Mouse (Mus musculus): Measurements from ENCODE around the gene Actr1a. TPM values are rescaled to one million over a fixed set of nuclear protein-coding genes. Genes with fewer than 3 reads are reported as not detected.
A peak's percentile ranks its signal among the peaks of the same experiment; 100 is the strongest.

Gene Actr1a
- polyA plus RNA-seq, 1 experiment from 2014 or later: 149 TPM

DNA sequence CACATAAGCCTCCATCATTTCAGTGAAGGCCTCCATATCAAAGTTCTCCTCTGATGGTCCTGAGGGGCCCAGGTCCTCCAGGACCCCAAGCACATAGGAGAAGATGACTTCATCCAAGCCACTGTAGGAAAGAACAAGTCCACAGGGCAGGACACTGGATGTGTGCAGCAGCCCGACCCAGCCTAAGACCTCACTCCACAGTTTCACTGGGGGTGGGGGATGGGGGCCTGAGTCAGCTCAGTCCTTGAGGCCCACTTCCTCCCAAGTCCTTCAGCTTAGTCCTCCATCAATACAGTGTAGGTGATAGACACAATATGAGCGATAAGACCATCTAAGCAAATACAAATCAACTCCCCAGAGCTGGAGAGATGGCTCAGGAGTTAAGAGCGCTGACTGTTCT lies 63.6 kb downstream of the Actr1a start:
- no peak overlapping the region for H3K27ac ChIP-seq (ENCODE audit: low read depth)
- ATAC-seq (ENCODE audit: insufficient read depth) (no peak), DNase-seq (no peak)
- H3K36me3 ChIP-seq (ENCODE audit: insufficient read depth): peaks cover 20% of the 10 kb centered on the region
- H3K4me3 ChIP-seq (ENCODE audit: low read depth, low read length): no peak overlapping the region
- H3K9me3 ChIP-seq (ENCODE audit: low read depth, low read length): no peaks in the 10 kb centered on the region
- H3K4me2 ChIP-seq: no peak overlapping the region
- TF ChIP-seq CTCF (IDR thresholded peaks at IDR 0.05; ENCODE audit: low read depth): no peak
- 83% methylated on average over 3 of the region's 3 CpGs for WGBS
- peaks cover 17% of the 10 kb centered on the region for H3K4me1 ChIP-seq (ENCODE audit: insufficient read depth)
- H3K9ac ChIP-seq: no peak overlapping the region
- peaks cover 7% of the 10 kb centered on the region for H3K27me3 ChIP-seq (ENCODE audit: insufficient read depth, low read length)

DNA sequence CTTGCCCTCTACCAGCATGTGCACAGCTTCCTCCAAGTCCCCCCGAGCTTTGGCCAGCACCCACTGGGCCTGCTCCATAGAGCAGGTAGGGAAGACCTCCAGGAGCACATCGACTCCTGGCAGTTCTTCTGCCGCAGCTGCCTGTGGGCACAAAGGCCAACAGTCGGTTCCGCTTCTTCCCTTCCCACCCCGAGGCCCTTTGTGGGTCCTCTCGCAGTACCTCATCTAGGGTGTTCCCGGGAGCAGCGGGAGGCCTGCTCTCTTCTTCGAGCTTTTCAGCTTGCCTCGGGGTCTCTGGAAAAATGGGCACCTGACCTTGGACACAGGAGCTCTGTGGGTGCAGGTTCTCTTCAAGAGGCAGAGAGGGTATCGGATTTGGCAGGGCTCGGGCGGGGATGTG lies 64.2 kb downstream of the Actr1a start:
- TF ChIP-seq CTCF (IDR thresholded peaks at IDR 0.05; ENCODE audit: low read depth): no peak
- ATAC-seq (ENCODE audit: insufficient read depth) (no peak), DNase-seq (no peak)
- Histone ChIP-seq H3K27me3 (ENCODE audit: insufficient read depth, low read length) (peaks cover 14% of the 10 kb centered on the region), H3K27ac (ENCODE audit: low read depth) (no peak overlapping the region), H3K36me3 (ENCODE audit: insufficient read depth) (peaks cover 20% of the 10 kb centered on the region), H3K4me2 (no peak overlapping the region), H3K9me3 (ENCODE audit: low read depth, low read length) (no peaks in the 10 kb centered on the region), H3K4me3 (ENCODE audit: low read depth, low read length) (no peak overlapping the region), H3K9ac (no peak overlapping the region), H3K4me1 (ENCODE audit: insufficient read depth) (peaks cover 17% of the 10 kb centered on the region)
- WGBS: 93% methylated on average over 14 of the region's 14 CpGs

DNA sequence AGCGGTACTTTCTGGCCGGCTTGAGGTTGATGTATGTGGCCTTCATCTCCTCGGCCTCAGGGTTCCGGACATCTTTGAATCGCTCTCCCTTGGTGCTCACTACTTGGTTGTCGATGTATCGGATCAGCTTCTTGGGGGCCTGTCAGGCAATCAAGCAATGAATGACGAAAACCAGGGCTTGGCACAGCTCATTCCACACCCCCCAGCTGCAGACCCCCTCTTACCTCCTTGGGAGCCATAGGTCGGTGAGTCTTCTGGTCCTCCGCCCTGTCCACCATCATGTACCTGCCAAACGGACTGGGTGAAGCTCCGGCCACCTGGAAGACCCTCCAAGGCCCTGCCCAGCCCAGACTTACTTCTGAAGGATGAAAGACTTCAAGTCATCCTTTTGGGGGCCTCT lies 64.9 kb downstream of the Actr1a start:
- H3K4me1 ChIP-seq (ENCODE audit: insufficient read depth): peaks cover 17% of the 10 kb centered on the region

DNA sequence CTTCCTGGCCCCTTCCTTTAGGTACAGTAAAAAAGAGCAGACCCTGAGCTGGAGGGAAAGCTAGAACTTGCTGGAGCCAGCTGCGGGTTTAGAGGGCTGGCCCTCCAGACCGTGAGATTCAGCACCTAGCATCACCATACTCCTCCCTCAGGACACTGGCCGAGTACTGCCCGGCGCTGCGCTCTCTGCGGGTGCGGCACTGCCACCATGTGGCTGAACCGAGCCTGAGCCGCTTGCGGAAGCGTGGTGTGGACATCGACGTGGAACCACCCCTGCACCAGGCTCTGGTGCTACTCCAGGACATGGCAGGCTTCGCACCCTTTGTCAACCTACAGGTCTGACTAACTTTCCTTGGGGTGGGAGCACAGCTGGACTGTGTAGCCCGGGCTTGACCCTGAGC lies 65.6 kb downstream of the Actr1a start:
- Histone ChIP-seq H3K27ac (ENCODE audit: low read depth) (no peak overlapping the region), H3K27me3 (ENCODE audit: insufficient read depth, low read length) (peaks cover 27% of the 10 kb centered on the region), H3K9me3 (ENCODE audit: low read depth, low read length) (no peaks in the 10 kb centered on the region), H3K36me3 (ENCODE audit: insufficient read depth) (peaks cover 20% of the 10 kb centered on the region), H3K9ac (no peak overlapping the region), H3K4me2 (peak overlapping the region; percentile 100), H3K4me1 (ENCODE audit: insufficient read depth) (peaks cover 17% of the 10 kb centered on the region), H3K4me3 (ENCODE audit: low read depth, low read length) (0 out of 2 replicates have a peak overlapping the region, but pooled peaks have one; percentile 74)
- DNase-seq (peak; percentile 89), ATAC-seq (ENCODE audit: insufficient read depth) (peak; percentile 47)
- WGBS: 5% methylated on average over 16 of the region's 16 CpGs
- TF ChIP-seq CTCF (IDR thresholded peaks at IDR 0.05; ENCODE audit: low read depth): peak; percentile 93

More for the DNA sequence above, 64.9 kb downstream of the Actr1a start:
- Histone ChIP-seq H3K9me3 (ENCODE audit: low read depth, low read length) (no peaks in the 10 kb centered on the region), H3K4me2 (no peak overlapping the region), H3K36me3 (ENCODE audit: insufficient read depth) (peaks cover 20% of the 10 kb centered on the region), H3K4me3 (ENCODE audit: low read depth, low read length) (no peak overlapping the region), H3K27ac (ENCODE audit: low read depth) (no peak overlapping the region), H3K27me3 (ENCODE audit: insufficient read depth, low read length) (peaks cover 20% of the 10 kb centered on the region), H3K9ac (no peak overlapping the region)
- no peak for TF ChIP-seq CTCF (IDR thresholded peaks at IDR 0.05; ENCODE audit: low read depth)
- DNase-seq: no peak
- ATAC-seq (ENCODE audit: insufficient read depth): no peak
- whole genome bisulfite sequencing: 88% methylated on average over 12 of the region's 12 CpGs

DNA sequence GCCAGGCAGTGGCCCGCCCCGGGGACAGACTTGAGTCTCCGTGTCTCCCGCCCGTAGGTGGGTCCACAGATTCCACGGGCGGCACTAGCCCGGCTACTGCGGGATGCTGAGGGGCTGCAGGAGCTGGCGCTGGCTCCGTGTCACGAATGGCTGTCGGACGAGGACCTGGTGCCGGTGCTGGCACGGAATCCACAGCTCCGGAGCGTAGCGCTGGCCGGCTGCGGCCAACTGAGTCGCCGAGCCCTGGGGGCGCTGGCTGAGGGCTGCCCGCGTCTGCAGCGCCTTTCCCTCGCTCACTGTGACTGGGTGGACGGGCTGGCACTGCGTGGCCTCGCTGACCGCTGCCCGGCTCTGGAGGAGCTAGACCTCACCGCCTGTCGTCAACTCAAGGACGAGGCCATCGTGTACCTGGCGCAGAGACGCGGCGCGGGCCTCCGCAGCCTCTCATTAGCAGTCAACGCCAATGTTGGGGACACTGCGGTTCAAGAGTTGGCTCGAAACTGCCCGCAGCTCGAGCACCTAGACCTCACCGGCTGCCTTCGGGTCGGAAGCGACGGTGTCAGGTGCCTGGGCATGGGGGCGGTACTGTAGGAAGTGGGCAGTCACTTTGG lies 66.4 kb downstream of the Actr1a start:
- Histone ChIP-seq H3K4me3 (ENCODE audit: low read depth, low read length) (peak overlapping the region; percentile 74), H3K27ac (ENCODE audit: low read depth) (peak overlapping the region; percentile 81; the same call in 1 of the 2 replicates), H3K9ac (peak overlapping the region; percentile 62), H3K4me2 (peak overlapping the region; percentile 100), H3K36me3 (ENCODE audit: insufficient read depth) (peaks cover 20% of the 10 kb centered on the region), H3K4me1 (ENCODE audit: insufficient read depth) (peaks cover 17% of the 10 kb centered on the region), H3K9me3 (ENCODE audit: low read depth, low read length) (no peaks in the 10 kb centered on the region), H3K27me3 (ENCODE audit: insufficient read depth, low read length) (peaks cover 35% of the 10 kb centered on the region)
- whole genome bisulfite sequencing: 2% methylated on average over 43 of the region's 54 CpGs
- no peak for TF ChIP-seq CTCF (IDR thresholded peaks at IDR 0.05; ENCODE audit: low read depth)
- peak; percentile 4 for ATAC-seq (ENCODE audit: insufficient read depth)
- DNase-seq: no peak

DNA sequence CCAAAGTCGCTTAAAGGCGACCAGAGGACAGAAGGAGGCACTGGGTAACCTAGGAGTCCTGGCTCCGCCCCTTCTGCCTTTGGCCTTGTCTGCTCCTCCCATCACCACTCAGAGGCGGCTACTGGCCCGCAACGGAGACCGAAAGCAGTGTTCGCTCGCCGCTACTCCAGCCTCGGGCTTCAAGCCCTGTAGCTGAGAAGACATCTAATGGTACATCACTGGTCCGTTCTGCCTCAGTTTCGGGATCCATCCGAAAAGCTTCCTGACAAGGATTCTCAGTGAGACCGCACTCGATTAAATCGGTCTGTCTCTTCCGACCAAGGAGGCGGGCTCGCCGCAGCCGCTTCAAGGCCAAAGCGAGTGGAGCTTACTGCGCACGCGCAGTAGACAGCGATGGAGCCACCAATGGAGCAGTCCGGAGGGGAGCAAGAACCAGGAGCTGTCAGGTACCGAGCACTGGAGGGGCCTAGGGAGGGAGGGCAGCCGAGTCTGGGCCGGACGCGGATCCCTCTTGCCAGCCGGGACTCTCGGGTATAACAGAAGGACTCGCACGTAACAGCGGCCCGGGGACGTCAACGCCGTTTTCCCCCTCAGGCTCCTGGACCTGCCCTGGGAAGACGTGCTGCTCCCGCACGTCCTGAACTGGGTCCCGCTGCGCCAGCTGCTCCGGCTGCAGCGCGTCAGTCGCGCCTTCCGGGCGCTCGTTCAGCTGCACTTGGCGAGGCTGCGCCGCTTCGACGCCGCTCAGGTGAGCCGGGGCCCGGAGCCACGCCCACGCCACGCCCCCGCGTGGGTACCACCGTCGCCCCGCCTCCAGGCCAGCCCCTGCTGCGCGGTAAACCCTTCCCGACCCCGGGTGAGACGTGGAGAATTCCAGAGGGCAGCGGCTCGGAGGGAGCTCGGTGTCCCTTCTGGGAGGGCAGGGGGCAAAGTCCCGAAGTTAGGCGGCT lies 67.2 kb downstream of the Actr1a start, which contains the start of gene Fbxl15:
TSS of gene Fbxl15 (plus strand) at position 104 of the 950 bp plus-strand sequence.
- peaks cover 20% of the 10 kb centered on the region for H3K36me3 ChIP-seq (ENCODE audit: insufficient read depth)
- TF ChIP-seq CTCF (IDR thresholded peaks at IDR 0.05; ENCODE audit: low read depth): no peak
- no peaks in the 10 kb centered on the region for H3K9me3 ChIP-seq (ENCODE audit: low read depth, low read length)
- H3K27ac ChIP-seq (ENCODE audit: low read depth): peak within 1 kb of the TSS; percentile 81
- H3K27me3 ChIP-seq (ENCODE audit: insufficient read depth, low read length): peaks cover 43% of the 10 kb centered on the region
- ATAC-seq (ENCODE audit: insufficient read depth) (peak; percentile 93), DNase-seq (peak; percentile 98)
- H3K4me3 ChIP-seq (ENCODE audit: low read depth, low read length): peak within 1 kb of the TSS; percentile 74
- peak within 1 kb of the TSS; percentile 100 for H3K4me2 ChIP-seq
- H3K4me1 ChIP-seq (ENCODE audit: insufficient read depth): peaks cover 17% of the 10 kb centered on the region
- peak within 1 kb of the TSS; percentile 62 for H3K9ac ChIP-seq
- WGBS: under 1% methylated on average over 80 of the region's 81 CpGs
